Mouse (Mus musculus): ENCODE data around the gene Hpcal1. TPM values are rescaled to one million over a fixed set of nuclear protein-coding genes. Genes with fewer than 3 reads are reported as not detected.

The Hpcal1 gene
- total RNA-seq, 2 experiments from 2014 or later = 80.0 to 93.6 TPM

DNA sequence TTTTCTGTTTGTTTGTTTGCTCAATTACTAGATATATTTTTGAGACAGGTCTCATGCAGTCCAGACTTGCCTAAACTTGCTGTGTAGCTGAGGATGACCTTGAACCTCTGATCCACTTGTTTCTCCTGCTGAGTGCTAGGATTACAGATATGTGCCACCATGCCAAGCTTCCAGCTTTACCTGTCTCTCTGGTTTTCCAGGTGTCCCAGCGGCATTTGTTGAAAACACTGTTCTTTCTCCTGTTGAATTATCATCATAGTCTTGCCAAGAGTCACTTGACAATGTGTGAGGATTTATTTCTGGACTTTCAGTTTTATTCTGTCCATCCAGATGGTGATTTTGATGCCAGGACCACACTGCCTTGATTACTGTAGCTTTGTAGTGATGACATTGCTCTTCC is 6.3 kb upstream of the Hpcal1 start:
- no peak for DNase-seq (ENCODE audit: low spot score in 2 of 2)

DNA sequence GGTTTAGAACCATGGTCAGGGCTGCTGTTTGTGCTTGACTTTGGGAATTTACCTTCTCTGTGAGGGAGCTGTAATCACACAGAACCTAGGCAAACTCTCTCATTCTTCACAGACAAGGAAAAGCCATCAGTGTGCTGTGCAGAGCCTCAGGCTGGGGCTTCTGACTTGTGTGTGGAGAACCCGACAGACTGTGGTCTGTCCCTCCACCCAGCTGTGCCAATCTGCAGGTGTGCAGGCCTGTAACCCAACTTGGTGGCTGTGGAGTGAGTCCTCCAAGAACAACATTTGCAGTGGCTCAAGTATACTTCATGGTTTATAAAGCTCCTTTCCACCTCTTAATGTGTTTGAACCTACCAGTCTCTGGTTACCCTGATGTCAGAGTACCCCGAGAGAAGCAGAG is 4.5 kb upstream of the Hpcal1 start:
- DNase-seq (ENCODE audit: low spot score in 2 of 2) = no peak

- no peak for DNase-seq (ENCODE audit: low spot score in 2 of 2)
These were observed 1.7 kb upstream of the Hpcal1 start for GRCm38 (mm10) chr12:17688913-17689312.

- no peak for DNase-seq (ENCODE audit: low spot score in 2 of 2)
These were observed 609 bp upstream of the Hpcal1 start for GRCm38 (mm10) chr12:17689931-17690563.

DNA sequence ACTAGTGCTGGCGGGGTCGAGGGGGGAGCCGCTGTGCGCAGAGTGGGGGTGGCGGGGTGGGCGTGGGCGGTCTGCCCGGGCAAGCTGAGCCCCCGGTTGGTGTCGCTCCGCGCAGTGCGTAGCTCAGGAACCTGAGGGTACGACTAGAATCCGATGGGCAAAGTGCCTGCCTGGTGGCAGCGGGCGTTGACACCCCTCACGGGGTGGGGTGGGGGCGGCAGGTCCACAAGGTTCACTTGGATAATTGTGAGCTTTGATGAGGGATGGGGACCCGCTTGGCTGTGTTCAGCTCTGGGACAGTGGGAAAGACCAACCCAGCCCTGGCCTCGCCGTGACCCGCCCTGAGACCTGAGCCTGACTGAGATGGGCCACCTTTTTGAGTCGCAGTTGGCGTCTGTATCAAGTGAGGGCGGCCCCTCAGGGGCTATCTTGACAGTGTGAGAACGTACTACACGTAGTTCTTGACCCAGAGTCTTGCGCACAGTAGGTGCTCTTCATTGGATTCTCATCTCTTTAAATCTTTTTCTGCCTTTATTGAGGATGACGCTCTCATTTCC is 742 bp downstream of the Hpcal1 start:
- DNase-seq (ENCODE audit: low spot score in 2 of 2) = no peak

GRCm38 (mm10) chr12:17691891-17692321 is 1.2 kb downstream of the Hpcal1 start:
- DNase-seq (ENCODE audit: low spot score in 2 of 2) = no peak

GRCm38 (mm10) chr12:17692356-17692755 is 1.7 kb downstream of the Hpcal1 start:
- no peak for DNase-seq (ENCODE audit: low spot score in 2 of 2)

GRCm38 (mm10) chr12:17692953-17693352 is 2.3 kb downstream of the Hpcal1 start:
- no peak for DNase-seq (ENCODE audit: low spot score in 2 of 2)

- DNase-seq (ENCODE audit: low spot score in 2 of 2) = no peak
These were observed 4.0 kb downstream of the Hpcal1 start for GRCm38 (mm10) chr12:17694589-17695115.

DNA sequence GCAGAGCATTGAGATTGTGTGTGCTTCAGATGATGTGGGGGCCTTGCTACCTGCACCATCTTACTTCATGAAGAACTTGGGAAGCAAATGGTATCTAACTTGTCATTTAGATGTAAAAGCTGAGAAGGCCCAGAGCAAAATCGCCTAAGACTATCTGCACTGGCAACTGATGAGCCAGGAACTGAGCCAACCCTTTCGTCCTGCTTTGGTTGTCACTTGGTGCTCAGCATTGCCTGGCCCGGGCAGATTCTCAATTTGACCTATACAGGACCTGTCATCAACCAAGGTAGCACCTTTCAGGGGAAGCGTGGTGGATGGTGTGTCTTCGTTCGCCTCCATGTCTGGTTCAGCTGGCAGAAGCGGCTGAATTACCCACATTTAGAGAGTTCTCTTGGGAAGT is 5.7 kb downstream of the Hpcal1 start:
- DNase-seq (ENCODE audit: low spot score in 2 of 2) = no peak

- DNase-seq (ENCODE audit: low spot score in 2 of 2) = no peak
These were observed 8.3 kb downstream of the Hpcal1 start for GRCm38 (mm10) chr12:17698934-17699333.

GRCm38 (mm10) chr12:17699480-17699879 is 8.8 kb downstream of the Hpcal1 start:
- DNase-seq (ENCODE audit: low spot score in 2 of 2) = no peak

GRCm38 (mm10) chr12:17701131-17701720 is 10.6 kb downstream of the Hpcal1 start:
- no peak for DNase-seq (ENCODE audit: low spot score in 2 of 2)

DNA sequence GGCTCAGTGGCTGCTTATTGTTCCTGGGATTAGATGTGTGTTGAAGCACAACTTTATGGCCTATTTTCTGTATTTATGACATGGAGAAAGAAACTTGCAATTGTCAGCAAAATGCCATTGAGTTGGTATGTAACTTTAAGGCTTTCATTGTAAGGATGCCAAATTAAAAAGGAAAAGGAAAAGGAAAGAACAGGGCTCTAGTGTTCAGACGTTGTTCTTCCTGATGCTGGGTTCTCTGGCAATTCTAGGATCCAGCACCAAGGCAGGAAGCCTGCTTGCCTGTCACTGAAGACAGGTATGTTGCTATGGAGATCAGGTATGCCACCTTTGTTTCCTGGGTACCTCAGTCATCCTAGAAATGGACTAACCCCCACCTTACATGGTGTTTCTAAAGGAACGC is 11.1 kb downstream of the Hpcal1 start:
- DNase-seq (ENCODE audit: low spot score in 2 of 2) = no peak

DNA sequence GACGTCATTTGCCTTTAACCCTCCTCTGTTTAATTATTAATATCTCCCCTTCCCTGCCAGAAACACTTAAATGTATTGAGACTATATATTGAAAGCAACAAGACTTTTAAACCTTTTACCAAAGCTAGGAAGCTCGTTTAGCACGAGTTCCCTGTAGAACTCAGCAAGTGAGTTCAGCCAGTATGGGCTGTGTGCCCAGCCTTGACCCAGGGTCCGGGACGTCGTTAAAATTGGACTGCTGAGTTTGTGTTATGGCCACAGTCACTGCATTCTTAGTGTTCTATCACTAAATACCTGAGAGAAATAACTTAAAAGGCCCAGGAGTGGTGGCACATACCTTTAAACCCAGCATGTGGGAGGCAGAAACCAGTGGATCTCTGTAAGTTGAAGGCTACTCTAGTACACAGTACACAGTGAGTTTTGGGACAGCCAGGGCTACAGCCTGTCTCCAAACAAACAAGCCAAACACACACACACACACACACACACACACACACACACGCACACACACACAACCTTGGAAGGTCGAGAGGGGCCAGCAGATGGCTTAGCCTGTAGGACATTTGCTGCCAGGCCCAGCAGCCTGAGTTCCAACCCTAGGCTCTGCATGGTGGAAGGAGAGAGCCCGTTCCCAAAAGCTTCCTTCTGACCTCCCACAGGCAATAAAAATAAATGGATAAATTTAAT is 11.7 kb downstream of the Hpcal1 start:
- DNase-seq (ENCODE audit: low spot score in 2 of 2) = no peak

DNA sequence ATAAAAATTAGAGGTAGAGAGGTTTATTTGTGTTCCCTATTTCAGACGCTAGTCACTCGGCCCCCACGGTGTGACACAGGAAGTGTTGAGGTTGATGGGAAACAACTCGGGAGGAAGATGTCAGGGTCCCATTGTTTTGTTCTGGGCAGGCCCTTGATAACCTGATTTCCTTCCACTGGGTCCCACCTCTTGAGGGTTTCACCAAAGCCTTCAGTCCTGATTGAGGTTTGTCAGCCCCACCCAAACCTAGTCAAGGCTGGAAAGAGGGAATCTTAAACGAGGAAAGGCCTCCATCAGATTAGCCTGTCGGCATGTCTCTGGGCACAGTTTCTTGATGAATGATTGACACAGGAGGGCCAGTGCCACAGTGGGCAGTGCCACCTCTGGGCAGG is 12.3 kb downstream of the Hpcal1 start:
- DNase-seq (ENCODE audit: low spot score in 2 of 2) = no peak

- no peak for DNase-seq (ENCODE audit: low spot score in 2 of 2)
These were observed 13.2 kb downstream of the Hpcal1 start for GRCm38 (mm10) chr12:17703866-17704265.

GRCm38 (mm10) chr12:17707472-17707871 is 16.8 kb downstream of the Hpcal1 start:
- DNase-seq (ENCODE audit: low spot score in 2 of 2) = no peak

- DNase-seq (ENCODE audit: low spot score in 2 of 2) = no peak
These were observed 18.8 kb downstream of the Hpcal1 start for GRCm38 (mm10) chr12:17709451-17709850.

DNA sequence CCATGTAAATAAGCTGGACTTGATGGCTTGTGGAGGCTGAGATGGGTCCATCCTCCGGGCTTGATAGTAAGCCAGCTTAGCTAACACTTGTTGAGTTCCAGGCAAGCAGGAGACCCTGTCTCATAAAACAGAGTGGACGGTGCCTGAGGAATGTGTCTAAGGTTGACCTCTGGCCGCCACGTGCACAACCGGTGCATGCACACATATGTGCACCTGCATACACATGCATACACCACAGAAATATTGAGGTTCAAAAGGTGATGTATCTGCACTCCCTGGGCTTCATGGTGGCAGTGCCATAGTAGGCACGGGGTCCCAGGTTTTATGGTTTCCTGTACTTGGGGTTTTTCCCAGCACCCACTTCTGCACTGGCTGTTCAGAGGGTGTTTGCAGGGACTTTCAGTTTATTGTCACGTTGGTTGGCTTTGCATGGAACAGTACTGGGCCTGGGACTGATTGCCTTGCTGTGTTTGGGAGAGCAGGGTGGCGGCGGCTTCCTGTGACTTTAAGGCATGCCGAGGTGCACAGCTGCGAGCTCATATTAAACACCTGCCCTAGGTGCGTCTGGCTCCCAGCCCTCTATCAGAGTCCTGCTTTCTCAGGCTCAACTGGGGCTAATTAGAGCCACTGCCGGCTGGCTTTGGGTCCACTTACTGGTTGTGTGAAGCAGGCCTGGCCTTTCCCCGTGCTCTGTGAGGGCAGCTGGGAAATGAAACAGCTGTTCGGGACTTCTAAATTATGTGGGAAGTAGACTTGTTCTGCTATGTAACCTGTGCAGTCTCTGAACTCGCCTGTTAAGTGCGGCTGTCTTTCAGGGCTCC is 19.5 kb downstream of the Hpcal1 start:
- DNase-seq (ENCODE audit: low spot score in 2 of 2) = no peak

GRCm38 (mm10) chr12:17710747-17711092 is 20.1 kb downstream of the Hpcal1 start:
- no peak for DNase-seq (ENCODE audit: low spot score in 2 of 2)

All from left cerebral cortex, adult 18-20 months (tissue).